Mouse (Mus musculus) left cerebral cortex, postnatal 25 days (tissue): ENCODE data around the gene Mcm3ap. TPM values are rescaled to one million over a fixed set of nuclear protein-coding genes. Genes with fewer than 3 reads are reported as not detected.

Experiments used
- DNase-seq, 2 experiments: peaks; one replicate each; pipeline ENCODE4 v3.0.0; 2022; ENCODE audit warnings: low spot score in 2 of 2, mixed read lengths in 1 of 2
- intact Hi-C: fragments of 180-260 bp; cut with DNase I; formaldehyde crosslinking; loops from one replicate; pipeline ENCODE4 v1.15.1; 2025
- total RNA-seq, 2 experiments: library from RNA; stranded (reverse); gene quantifications; 2 replicates each; pipeline ENCODE4 v1.2.3; 2021

Gene Mcm3ap
- total RNA-seq = 10 to 100 TPM; 51.1 to 56.9 TPM

DNA sequence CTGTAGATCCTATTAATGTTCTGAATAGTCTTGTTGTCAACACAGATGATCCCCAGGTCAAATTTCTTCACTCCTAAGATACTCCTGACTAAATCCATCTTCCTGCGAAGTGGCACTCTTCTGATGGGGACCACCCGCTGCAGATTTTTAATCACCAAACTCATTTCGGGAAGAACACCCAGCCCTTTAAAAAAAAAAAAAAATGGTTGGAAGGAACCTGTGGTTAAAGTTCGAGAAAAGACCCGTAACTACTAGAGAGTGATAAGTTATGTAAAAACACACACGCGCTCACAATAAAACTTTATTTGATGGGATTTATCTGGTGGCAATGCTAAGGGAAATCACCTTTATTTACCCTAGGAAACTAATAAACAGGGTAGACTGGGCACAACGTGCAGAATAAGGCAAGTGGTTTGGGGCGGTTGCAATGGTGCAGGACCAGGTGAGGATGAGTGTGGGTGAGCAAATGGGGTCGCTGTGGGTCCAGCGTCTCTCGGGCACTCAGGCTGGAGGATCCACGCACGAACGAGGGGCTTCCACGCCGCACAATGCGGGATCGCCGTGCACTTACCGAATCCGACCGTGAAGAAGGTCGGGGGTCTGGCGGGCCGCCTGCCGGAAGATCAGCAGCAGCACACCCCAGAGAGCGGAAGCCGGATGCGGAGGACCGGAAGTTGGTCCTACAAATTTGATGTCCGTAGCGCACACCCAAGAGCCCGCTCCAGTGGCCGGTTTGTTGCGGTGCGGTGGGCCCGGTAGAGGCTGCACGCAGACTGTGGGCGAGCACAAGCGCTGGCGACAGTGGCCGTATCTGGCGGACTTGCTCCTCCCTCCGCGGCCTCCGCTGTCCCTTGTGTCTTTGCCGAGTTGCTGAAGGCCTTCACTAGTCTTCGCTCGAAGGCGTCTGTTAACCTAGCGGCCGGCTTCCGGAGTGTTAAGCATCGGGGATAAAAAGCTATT is at the start of gene Mcm3ap, which contains the start of gene Ybey:
Mcm3ap (plus strand) TSS at position 725 of the 960 bp plus-strand sequence.
Ybey (minus strand) TSS at position 912 of the 960 bp plus-strand sequence.
- DNase-seq = peak; percentile 89 to 94
- intact Hi-C loops = loop anchor here (1.0 to 5.0 kb wide), 2 partner anchors 26 to 259 kb away; partner anchors contain the start of genes Col6a1 and Pcnt

- intact Hi-C loops = no loop called here
- no peak for DNase-seq
Observed at GRCm38 (mm10) chr10:76425674-76426073, 43.1 kb upstream of the Mcm3ap start.

GRCm38 (mm10) chr10:76433925-76434324 is 34.8 kb upstream of the Mcm3ap start:
- no peak for DNase-seq

GRCm38 (mm10) chr10:76439107-76439890 is 29.4 kb upstream of the Mcm3ap start:
- DNase-seq = no peak
- intact Hi-C loops = no loop called here

More at GRCm38 (mm10) chr10:76433925-76434324, 34.8 kb upstream of the Mcm3ap start:
- intact Hi-C loops = no loop called here

DNA sequence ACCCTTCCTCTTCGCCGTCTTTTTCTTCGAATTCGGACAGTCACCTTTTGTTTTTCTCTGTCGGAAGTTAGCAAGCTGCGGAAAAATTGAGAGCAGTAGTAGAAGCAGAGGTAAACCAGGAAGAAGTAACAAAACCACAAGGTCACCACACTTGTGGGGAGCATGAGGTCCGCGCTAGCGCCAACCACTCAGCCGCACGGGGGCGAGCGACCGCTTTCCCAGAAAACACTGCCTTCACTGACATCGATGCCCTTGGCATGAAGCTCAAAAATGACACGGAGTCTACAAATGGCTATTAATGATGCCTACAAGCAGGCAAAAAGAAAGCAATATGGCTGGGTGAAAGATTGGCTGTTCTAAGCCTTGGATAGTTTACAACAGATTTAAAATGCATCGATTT is 28.4 kb upstream of the Mcm3ap start, which contains the start of gene AC141477.1:
AC141477.1 (minus strand) TSS at position 164 of the 400 bp plus-strand sequence.
- DNase-seq = no peak
- intact Hi-C loops = no loop called here

GRCm38 (mm10) chr10:76442178-76443088 is 26.3 kb upstream of the Mcm3ap start, which contains the start of gene Pcnt:
TSS of gene Pcnt (minus strand) at chr10:76442786.
- intact Hi-C loops = loop anchor here (1.0 kb wide), 1 partner anchor 26 kb away; the partner anchor contains the start of gene Mcm3ap
- peak; percentile 95 to 98 for DNase-seq

DNA sequence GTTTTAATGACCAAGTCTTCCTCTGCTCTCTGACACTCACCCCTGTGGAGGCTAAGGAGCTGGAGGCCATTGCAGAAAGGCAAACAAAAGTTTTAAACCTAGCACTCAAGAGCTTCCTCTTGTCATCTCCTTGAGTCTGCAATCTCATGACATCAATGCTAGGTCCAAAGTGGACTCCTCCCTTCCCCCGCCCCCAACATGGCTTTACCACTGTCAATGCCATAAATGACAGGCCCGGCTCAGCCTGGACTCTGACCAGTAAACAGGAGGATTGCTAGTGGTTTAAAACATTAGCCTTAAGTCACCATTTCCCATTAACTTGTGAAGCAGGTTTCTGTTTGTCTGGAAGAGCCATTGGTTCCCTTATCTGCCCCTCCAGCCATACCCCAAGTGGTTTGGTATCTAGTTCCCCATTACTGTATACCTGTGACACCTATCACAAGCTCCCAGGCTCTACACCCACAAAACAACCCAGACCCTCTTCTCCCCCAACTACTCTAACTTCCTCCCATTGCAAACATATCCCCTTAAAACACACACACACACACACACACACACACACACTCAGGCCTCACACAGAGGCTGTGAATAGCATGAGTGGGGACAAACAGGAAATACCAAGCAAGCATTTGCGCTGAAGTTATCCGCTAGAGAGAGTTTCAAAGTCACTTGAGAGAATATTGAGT is 22.6 kb upstream of the Mcm3ap start:
- DNase-seq = no peak
- intact Hi-C loops = no loop called here

DNA sequence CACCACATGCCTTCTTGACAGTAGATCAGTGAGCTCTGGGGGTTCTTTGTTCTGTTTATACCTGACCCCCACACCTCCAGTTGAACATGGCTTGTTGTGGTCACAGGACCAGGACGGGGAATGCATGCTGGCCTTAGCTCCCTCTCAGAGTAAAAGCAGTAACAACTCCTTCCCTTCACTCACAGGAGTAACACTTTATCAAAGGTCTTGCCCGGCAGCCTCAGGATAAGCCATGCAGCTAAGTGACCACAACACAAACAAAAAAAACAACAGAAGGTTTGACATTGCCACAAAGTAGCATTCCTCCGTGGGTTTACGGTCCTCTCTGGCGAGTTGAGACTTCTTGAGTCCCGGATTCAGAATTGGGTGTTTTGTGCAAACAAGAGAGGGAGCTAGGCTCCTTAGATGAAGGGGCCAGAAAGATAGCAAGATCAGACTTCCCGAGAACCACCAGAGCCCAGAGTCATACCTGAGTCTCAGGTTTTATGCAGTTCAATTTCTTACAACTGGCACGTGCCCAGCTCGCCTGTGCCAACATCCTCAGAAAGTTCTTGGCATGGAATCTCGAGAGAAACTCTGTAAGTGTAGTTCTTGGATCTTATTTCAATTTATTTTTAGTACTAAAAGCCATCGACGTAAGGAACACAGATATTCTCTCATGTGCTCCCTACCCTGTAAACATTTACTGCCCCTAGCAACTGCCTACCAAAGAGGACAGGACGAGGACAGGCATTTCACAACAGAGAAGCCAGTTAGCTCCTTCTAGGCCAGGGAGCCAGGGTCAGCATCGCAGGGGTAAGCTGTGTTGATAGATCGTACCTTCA is 21.1 kb upstream of the Mcm3ap start:
- DNase-seq = peak in 1 of 2 experiments; percentile 14
- intact Hi-C loops = no loop called here

DNA sequence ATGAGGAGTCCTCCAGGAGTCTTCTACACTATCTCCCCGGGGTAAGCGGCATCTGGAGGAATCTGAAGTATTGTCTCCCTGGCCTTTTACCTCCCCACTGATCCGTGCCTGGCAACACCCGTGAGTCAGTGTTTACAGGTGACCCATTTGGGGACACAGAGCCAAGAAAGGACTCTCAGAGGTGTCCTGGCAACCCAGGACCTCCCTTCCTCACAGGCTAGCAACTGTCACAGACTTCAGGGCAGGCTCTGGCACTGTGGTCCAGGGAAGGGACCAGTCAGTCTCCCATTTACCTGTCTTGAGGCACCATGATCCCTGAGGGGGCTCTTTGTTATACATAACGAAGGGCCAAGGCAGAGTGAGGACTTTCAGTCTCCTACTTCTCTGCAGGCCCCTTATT is 19.9 kb upstream of the Mcm3ap start, which contains the start of gene 2610028H24Rik:
2610028H24Rik (plus strand) TSS at position 231 of the 400 bp plus-strand sequence.
- intact Hi-C loops = no loop called here

GRCm38 (mm10) chr10:76455289-76455688 is 13.4 kb upstream of the Mcm3ap start:
- DNase-seq = peak; percentile 34 to 68
- intact Hi-C loops = no loop called here

More for the DNA sequence above, 19.9 kb upstream of the Mcm3ap start, which contains the start of gene 2610028H24Rik:
- no peak for DNase-seq

DNA sequence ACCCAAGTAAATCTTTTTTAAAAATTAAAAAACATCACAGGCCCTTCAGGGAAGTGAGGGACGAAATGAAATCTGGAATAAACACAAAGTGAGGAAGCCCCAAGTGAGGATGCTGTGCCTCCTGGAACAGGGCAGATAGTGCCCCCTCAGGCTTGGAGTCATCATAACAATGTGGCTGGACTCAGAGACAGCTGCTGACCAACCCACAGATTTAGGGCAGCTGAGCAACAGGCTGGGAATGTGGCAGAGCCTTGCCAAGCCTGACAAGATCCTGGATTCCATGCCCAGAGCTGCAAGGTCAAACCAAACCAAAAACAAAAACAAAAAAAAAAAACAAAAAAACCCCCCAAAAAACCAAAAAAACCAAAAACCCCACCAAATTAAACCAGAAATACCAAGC is 7.5 kb upstream of the Mcm3ap start:
- intact Hi-C loops = no loop called here
- DNase-seq = no peak

DNA sequence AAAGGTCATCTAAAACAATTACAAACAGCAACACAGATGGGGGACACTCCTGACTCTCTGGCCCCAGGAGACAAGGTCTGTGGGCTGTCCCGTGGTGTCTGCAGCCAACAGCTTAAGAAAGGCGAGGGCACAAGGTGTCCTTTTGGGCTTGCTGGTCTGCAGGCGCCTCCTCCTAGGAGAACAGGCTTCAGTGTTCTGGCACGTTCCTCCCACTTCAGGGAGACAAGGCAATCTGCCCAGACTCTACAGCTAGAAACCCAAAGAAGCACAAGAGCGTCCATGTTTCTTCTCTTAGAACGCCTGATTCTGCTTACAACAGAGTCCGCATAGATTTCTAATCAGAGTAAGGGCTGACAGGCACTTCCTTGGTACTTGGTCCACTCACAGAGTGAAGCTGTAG is 6.4 kb upstream of the Mcm3ap start:
- intact Hi-C loops = no loop called here
- peak; percentile 23 to 59 for DNase-seq

GRCm38 (mm10) chr10:76462721-76463120 is 6.0 kb upstream of the Mcm3ap start:
- no peak for DNase-seq
- intact Hi-C loops = no loop called here

- DNase-seq = no peak
- intact Hi-C loops = no loop called here
Observed at GRCm38 (mm10) chr10:76473759-76474158, 5.0 kb downstream of the Mcm3ap start.

DNA sequence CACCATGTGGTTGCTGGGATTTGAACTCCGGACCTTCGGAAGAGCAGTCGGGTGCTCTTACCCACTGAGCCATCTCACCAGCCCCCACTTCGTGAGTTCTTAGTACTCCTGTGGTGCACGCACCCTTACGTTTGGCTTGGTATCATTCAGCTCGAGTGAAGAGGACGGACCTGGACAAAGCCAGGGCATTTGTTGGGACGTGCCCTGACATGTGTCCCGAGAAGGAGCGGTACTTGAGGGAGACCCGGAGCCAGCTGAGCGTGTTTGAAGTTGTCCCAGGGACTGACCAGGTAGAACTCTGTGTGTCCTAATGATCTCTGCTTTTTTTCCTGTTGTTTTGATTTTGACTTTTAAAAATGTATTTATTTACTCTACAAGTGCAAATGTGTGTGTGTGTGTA is 12.1 kb downstream of the Mcm3ap start:
- intact Hi-C loops = no loop called here
- no peak for DNase-seq

GRCm38 (mm10) chr10:76481480-76481879 is 12.8 kb downstream of the Mcm3ap start:
- no peak for DNase-seq
- intact Hi-C loops = no loop called here

GRCm38 (mm10) chr10:76486302-76486701 is 17.6 kb downstream of the Mcm3ap start:
- intact Hi-C loops = loop anchor here (2.0 kb wide), 1 partner anchor 22 kb away; no protein-coding TSS in a partner anchor
- no peak for DNase-seq
